Comparison of ENCODE assay signal across 8 mouse cellular contexts in genomic region chr9:57076701-57077660, GRCm38 (mm10). TPM values are rescaled to one million over a fixed set of nuclear protein-coding genes. Genes with fewer than 3 reads are reported as not detected.
A peak's percentile ranks its signal among the peaks of the same experiment; 100 is the strongest.
DNase-seq lines count a peak whose midpoint lies in the region; ATAC-seq and TF ChIP-seq lines count a peak whose summit lies in the region.

No protein-coding gene starts in this region.

- CTCF ChIA-PET in Patski (lab: Charles Lee), result no interaction called here

- POLR2A ChIA-PET in Patski (lab: Charles Lee), result interaction anchor here (0.6 kb wide), 1 partner anchor 140 kb away, joined by 3 read pairs; no protein-coding TSS in a partner anchor

- peak overlapping the region; percentile 96 for H3K27ac ChIP-seq in hindbrain, embryonic 14.5 days

- TF ChIP-seq CTCF in Patski (IDR thresholded peaks at IDR 0.05), result no peak

- H3K4me3 ChIP-seq in hindbrain, embryonic 14.5 days (replicated peaks; ENCODE audit: low read length), result peak overlapping the region; percentile 68

- no peaks in the 10 kb centered on the region for H3K9me3 ChIP-seq in hindbrain, embryonic 14.5 days (ENCODE audit: control insufficient read depth, low read length)

- peaks cover 25% of the 10 kb centered on the region for H3K4me1 ChIP-seq in hindbrain, embryonic 14.5 days (replicated peaks; ENCODE audit: control insufficient read depth, insufficient read depth, low read length)

- under 1% methylated on average over 59 of the region's 72 CpGs for WGBS in hindbrain, embryonic 14.5 days

- no peaks in the 10 kb centered on the region for H3K36me3 ChIP-seq in hindbrain, embryonic 14.5 days (replicated peaks; ENCODE audit: control insufficient read depth, insufficient read depth)

- peak; percentile 14 for ATAC-seq in Patski
- ATAC-seq in hindbrain, embryonic 14.5 days (ENCODE audit: low FRiP score), result peak; percentile 18

- no peaks in the 10 kb centered on the region for H3K27me3 ChIP-seq in Patski
- H3K27me3 ChIP-seq in hindbrain, embryonic 14.5 days (ENCODE audit: control insufficient read depth, insufficient read depth, low read length), result no peaks in the 10 kb centered on the region

- peak; percentile 54 for DNase-seq in Patski (ENCODE audit: low read depth, low spot score)
- DNase-seq in cerebellum, postnatal 14 days, result peak; percentile 85 to 88
- peak; percentile 77 to 83 for DNase-seq in frontal cortex, postnatal 14 days (ENCODE audit: low spot score in 2 of 2)
- DNase-seq in hindbrain, embryonic 14.5 days (ENCODE audit: low spot score), result peak; percentile 76
- DNase-seq in layer of hippocampus, postnatal 36 days, result peak; percentile 88
- peak; percentile 89 for DNase-seq in lung, postnatal 25 days (ENCODE audit: low spot score)
- peak; percentile 68 for DNase-seq in retina, adult 2 months (ENCODE audit: low read depth, low spot score)
- DNase-seq in thymus, postnatal 25 days, result peak; percentile 88

- peak overlapping the region; percentile 74 for H3K9ac ChIP-seq in hindbrain, embryonic 14.5 days

- in situ Hi-C loops in Patski (cut with MboI; ENCODE audit: low pct_unique_long_range_greater_than_20kb), result loop anchor here (10.0 kb wide), 1 partner anchor 158 kb away; the partner anchor contains the start of gene Trcg1

- H3K4me2 ChIP-seq in hindbrain, embryonic 14.5 days (replicated peaks), result peak overlapping the region; percentile 70

RNA-seq across cellular contexts. Expression of gene Sin3a, which starts 5.1 kb away (rescaled TPM):
- 40.1 TPM for polyA plus RNA-seq in Patski (2021)
- polyA plus RNA-seq in hindbrain, embryonic 14.5 days (2014; fragmentation: Nextera tagmentation; extraction: Ambion mirVana), result 28.2 and 29.7 TPM in 2 replicates
- 10 to 100 TPM; 35.5 to 37.1 TPM for total RNA-seq in layer of hippocampus, postnatal 36 days (2021)

RNA-seq across cellular contexts. Expression of gene Man2c1, which starts 53.5 kb away (rescaled TPM):
- 101 TPM for polyA plus RNA-seq in Patski (2021)
- polyA plus RNA-seq in hindbrain, embryonic 14.5 days (2014; fragmentation: Nextera tagmentation; extraction: Ambion mirVana), result 44.3 and 47.9 TPM in 2 replicates
- 100 to 1,000 TPM; 145 to 168 TPM for total RNA-seq in layer of hippocampus, postnatal 36 days (2021)

Comparison
In these comparisons a context has a peak if more than half of its experiments do, and no peak if none do; other contexts are left out.
1. Peak in every context shown above with its lines: DNase-seq, ATAC-seq, H3K4me3 ChIP-seq and H3K27ac ChIP-seq.